ENCODE assay signal across 7 mouse cellular contexts in the genomic region with DNA sequence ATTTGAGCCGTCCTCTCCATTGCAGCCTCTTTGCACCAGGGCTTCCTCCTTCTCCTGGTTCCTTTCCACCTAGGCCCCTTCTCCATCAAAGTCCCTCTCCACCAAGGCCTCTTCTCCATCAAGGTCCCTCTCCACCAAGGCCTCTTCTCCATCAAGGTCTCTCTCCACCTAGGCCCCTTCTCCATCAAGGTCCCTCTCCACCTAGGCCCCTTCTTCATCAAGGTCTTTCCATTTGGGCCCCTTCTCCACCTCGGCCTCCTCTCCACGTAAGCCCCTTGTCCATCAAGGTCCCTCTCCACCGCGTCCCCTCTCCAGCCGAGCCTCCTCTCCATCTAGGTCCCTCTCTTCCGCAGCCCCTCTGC. TPM values are rescaled to one million over a fixed set of nuclear protein-coding genes. Genes with fewer than 3 reads are reported as not detected.
DNase-seq lines count a peak whose midpoint lies in the region; ATAC-seq and TF ChIP-seq lines count a peak whose summit lies in the region.

No protein-coding gene starts in this region.

- H3K27ac ChIP-seq in embryonic facial prominence, embryonic 12.5 days = peak overlapping the region; percentile 100
- H3K27ac ChIP-seq in intestine, embryonic 16.5 days (ENCODE audit: low read length) = peak overlapping the region; percentile 98
- peak overlapping the region; percentile 97 for H3K27ac ChIP-seq in neural tube, embryonic 15.5 days (replicated peaks)

- H3K9ac ChIP-seq in embryonic facial prominence, embryonic 12.5 days = peak overlapping the region; percentile 99
- peak overlapping the region; percentile 98 for H3K9ac ChIP-seq in intestine, embryonic 16.5 days (ENCODE audit: low read depth, low read length)
- peak overlapping the region; percentile 98 for H3K9ac ChIP-seq in neural tube, embryonic 15.5 days (replicated peaks)

- ATAC-seq in embryonic facial prominence, embryonic 12.5 days (ENCODE audit: insufficient number of reproducible peaks, insufficient read depth, low FRiP score, low TSS enrichment) = peak; percentile 65; the same call in 1 of the 2 replicates
- no peak for ATAC-seq in intestine, embryonic 16.5 days
- peak; percentile 78 for ATAC-seq in neural tube, embryonic 15.5 days (ENCODE audit: low FRiP score)
- ATAC-seq in megakaryocyte-erythroid progenitor cell, adult 5-6 weeks (replicated peaks; ENCODE audit: low FRiP score, low TSS enrichment, poor library complexity, severe bottlenecking) = no peak

- 6% methylated on average over 7 of the region's 7 CpGs for WGBS in lung, adult 2 months
- WGBS in embryonic facial prominence, embryonic 12.5 days = 5% methylated on average over 7 of the region's 7 CpGs
- 9% methylated on average over 7 of the region's 7 CpGs for WGBS in intestine, embryonic 16.5 days
- whole genome bisulfite sequencing in neural tube, embryonic 15.5 days = 7% methylated on average over 7 of the region's 7 CpGs

- peaks cover 17% of the 10 kb centered on the region for H3K4me1 ChIP-seq in lung, adult 2 months (ENCODE audit: control insufficient read depth, insufficient read depth, low read length)
- peaks cover 41% of the 10 kb centered on the region for H3K4me1 ChIP-seq in embryonic facial prominence, embryonic 12.5 days
- H3K4me1 ChIP-seq in intestine, embryonic 16.5 days (ENCODE audit: control insufficient read depth, insufficient read depth, low read length) = peaks cover 39% of the 10 kb centered on the region
- H3K4me1 ChIP-seq in neural tube, embryonic 15.5 days = peaks cover 44% of the 10 kb centered on the region

- peak; percentile 58 for DNase-seq in lung, adult 2 months
- DNase-seq in lung, postnatal 25 days (ENCODE audit: low spot score) = no peak
- DNase-seq in cerebellum, adult 11-12 months = no peak

- no peaks in the 10 kb centered on the region for H3K9me3 ChIP-seq in embryonic facial prominence, embryonic 12.5 days
- no peaks in the 10 kb centered on the region for H3K9me3 ChIP-seq in intestine, embryonic 16.5 days (ENCODE audit: control insufficient read depth, low read length)
- no peaks in the 10 kb centered on the region for H3K9me3 ChIP-seq in neural tube, embryonic 15.5 days (replicated peaks)

- peak overlapping the region; percentile 94 for H3K4me2 ChIP-seq in embryonic facial prominence, embryonic 12.5 days (replicated peaks)
- peak overlapping the region; percentile 90 for H3K4me2 ChIP-seq in intestine, embryonic 16.5 days (ENCODE audit: low read depth, low read length)
- peak overlapping the region; percentile 95 for H3K4me2 ChIP-seq in neural tube, embryonic 15.5 days

- TF ChIP-seq CTCF in lung, adult 2 months (IDR thresholded peaks at IDR 0.05; ENCODE audit: insufficient read depth, low read length) = no peak

- no peaks in the 10 kb centered on the region for H3K36me3 ChIP-seq in embryonic facial prominence, embryonic 12.5 days
- no peaks in the 10 kb centered on the region for H3K36me3 ChIP-seq in intestine, embryonic 16.5 days (ENCODE audit: control insufficient read depth, insufficient read depth, low read length)
- no peaks in the 10 kb centered on the region for H3K36me3 ChIP-seq in neural tube, embryonic 15.5 days

- peak overlapping the region; percentile 71 for H3K4me3 ChIP-seq in lung, adult 2 months (replicated peaks; ENCODE audit: extremely low read depth, low read depth, low read length)
- H3K4me3 ChIP-seq in embryonic facial prominence, embryonic 12.5 days = peak overlapping the region; percentile 93
- peak overlapping the region; percentile 90 for H3K4me3 ChIP-seq in intestine, embryonic 16.5 days (ENCODE audit: low read length)
- H3K4me3 ChIP-seq in neural tube, embryonic 15.5 days (replicated peaks) = peak overlapping the region; percentile 82

- no peaks in the 10 kb centered on the region for H3K27me3 ChIP-seq in embryonic facial prominence, embryonic 12.5 days
- H3K27me3 ChIP-seq in intestine, embryonic 16.5 days (replicated peaks; ENCODE audit: control insufficient read depth, insufficient read depth, low read length) = no peaks in the 10 kb centered on the region
- H3K27me3 ChIP-seq in neural tube, embryonic 15.5 days (replicated peaks) = no peaks in the 10 kb centered on the region

- no peak for TF ChIP-seq POLR2A in lung, adult 2 months (IDR thresholded peaks at IDR 0.05; ENCODE audit: borderline replicate concordance, extremely low read depth, low read depth, low read length)

RNA-seq across cellular contexts. Expression of gene Prrc2b, which starts 0.3 kb away (rescaled TPM):
- 67.9 and 68.5 TPM in 2 replicates for polyA plus RNA-seq in lung, adult 2 months (2012; rRNA removed)
- 81.8 and 83.2 TPM in 2 replicates for polyA plus RNA-seq in embryonic facial prominence, embryonic 12.5 days (2016; fragmentation: Nextera tagmentation; extraction: Ambion mirVana)
- 14.4 and 16.2 TPM in 2 replicates for polyA plus RNA-seq in intestine, embryonic 16.5 days (2015; fragmentation: Nextera tagmentation; extraction: Ambion mirVana)
- 56.6 and 59.9 TPM in 2 replicates for polyA plus RNA-seq in neural tube, embryonic 15.5 days (2015; fragmentation: Nextera tagmentation; extraction: Ambion mirVana)
- total RNA-seq in megakaryocyte-erythroid progenitor cell, adult 5-6 weeks (2014; fragmentation: Nextera tagmentation) = 58.3 and 63.5 TPM in 2 replicates
- 13.9 and 20.1 TPM in 2 replicates for total RNA-seq in megakaryocyte-erythroid progenitor cell, adult 5-6 weeks (2017)

RNA-seq across cellular contexts. Expression of gene Plpp7, which starts 55.2 kb away (rescaled TPM):
- polyA plus RNA-seq in lung, adult 2 months (2012; rRNA removed) = 8.0 and 9.5 TPM in 2 replicates
- 7.0 and 7.3 TPM in 2 replicates for polyA plus RNA-seq in embryonic facial prominence, embryonic 12.5 days (2016; fragmentation: Nextera tagmentation; extraction: Ambion mirVana)
- polyA plus RNA-seq in intestine, embryonic 16.5 days (2015; fragmentation: Nextera tagmentation; extraction: Ambion mirVana) = 4.0 and 5.0 TPM in 2 replicates
- 26.1 and 32.6 TPM in 2 replicates for polyA plus RNA-seq in neural tube, embryonic 15.5 days (2015; fragmentation: Nextera tagmentation; extraction: Ambion mirVana)
- total RNA-seq in megakaryocyte-erythroid progenitor cell, adult 5-6 weeks (2014; fragmentation: Nextera tagmentation) = 1.4 and 2.5 TPM in 2 replicates
- 0.65 TPM in 1 of 2 replicates, not detected in the other for total RNA-seq in megakaryocyte-erythroid progenitor cell, adult 5-6 weeks (2017)

Comparison
In these comparisons a context has a peak if more than half of its experiments do, and no peak if none do; other contexts are left out.
1. ATAC-seq: peak in embryonic facial prominence, embryonic 12.5 days (single experiment) and neural tube, embryonic 15.5 days (single experiment); none in intestine, embryonic 16.5 days (single experiment) and megakaryocyte-erythroid progenitor cell, adult 5-6 weeks (single experiment).
2. Peak in every context shown above with its lines, with median percentiles within 50 percentile points of each other: H3K4me3 ChIP-seq, H3K27ac ChIP-seq, H3K4me2 ChIP-seq and H3K9ac ChIP-seq.